In genomic region chr5:34278058-34278457, GRCm38 (mm10) we compare ENCODE assay signal across 29 mouse cellular contexts. TPM values are rescaled to one million over a fixed set of nuclear protein-coding genes. Genes with fewer than 3 reads are reported as not detected.
A peak's percentile ranks its signal among the peaks of the same experiment; 100 is the strongest.
DNase-seq lines count a peak whose midpoint lies in the region; ATAC-seq and TF ChIP-seq lines count a peak whose summit lies in the region.
"Had no signal": no experiment of that assay in that cellular context is flagged by ENCODE, and none has a peak within 500 bp of the region (broad histone marks: within the 10 kb centered on the region; RNA-seq: fewer than 3 reads in every experiment).

No protein-coding gene starts in this region.

- peak; percentile 23 for DNase-seq in lung, postnatal 36 days
- DNase-seq in lung, postnatal 14 days: no peak
- peak; percentile 18 for DNase-seq in MEL (ENCODE audit: low read depth, low spot score)
- no peak for DNase-seq in left cerebral cortex, adult 11 months (ENCODE audit: low spot score)
- no peak for DNase-seq in layer of hippocampus, adult 11-12 months (ENCODE audit: low spot score)
- no peak for DNase-seq in frontal cortex, postnatal 14 days (ENCODE audit: low spot score in 2 of 2)
- DNase-seq: adrenal gland, postnatal 10 days; adrenal gland, postnatal 36 days; cerebellum, adult 11-12 months; cerebellum, adult 9-10 months; cerebellum, postnatal 14 days; forebrain, postnatal 0 days; gastrocnemius, postnatal 25 days; heart, postnatal 36 days had no signal

- H3K36me3 ChIP-seq in MEL (ENCODE audit: control insufficient read depth in 1 of 2, insufficient read depth in 2 of 2, low read length in 2 of 2): no peaks in the 10 kb centered on the region
- H3K36me3 ChIP-seq: embryonic facial prominence, embryonic 12.5 days; embryonic facial prominence, embryonic 15.5 days; hindbrain, embryonic 10.5 days; hindbrain, embryonic 13.5 days had no signal

- TF ChIP-seq EP300 in MEL (IDR thresholded peaks at IDR 0.05; ENCODE audit: low read depth in 1 of 2, low read length in 2 of 2): no peak

- no peaks in the 10 kb centered on the region for H3K9me3 ChIP-seq in MEL (replicated peaks; ENCODE audit: insufficient read depth, low read length)
- H3K9me3 ChIP-seq: embryonic facial prominence, embryonic 12.5 days; embryonic facial prominence, embryonic 15.5 days; hindbrain, embryonic 10.5 days; hindbrain, embryonic 13.5 days had no signal

- no peak overlapping the region for H3K27ac ChIP-seq in MEL (ENCODE audit: control insufficient read depth, low read depth, low read length)
- H3K27ac ChIP-seq: embryonic facial prominence, embryonic 12.5 days; embryonic facial prominence, embryonic 15.5 days; hindbrain, embryonic 10.5 days; hindbrain, embryonic 13.5 days had no signal

- H3K9ac ChIP-seq in MEL (ENCODE audit: control insufficient read depth, low read depth, low read length, poor library complexity, severe bottlenecking): no peak overlapping the region
- H3K9ac ChIP-seq: embryonic facial prominence, embryonic 12.5 days; embryonic facial prominence, embryonic 15.5 days; forebrain, postnatal 0 days; hindbrain, embryonic 13.5 days had no signal

- no peak for TF ChIP-seq POLR2A in MEL (IDR thresholded peaks at IDR 0.05; ENCODE audit: control insufficient read depth in 1 of 2, insufficient read depth in 1 of 2, low read depth in 1 of 2, low read length in 2 of 2, poor library complexity in 1 of 2)

- peak; percentile 53 for ATAC-seq in common myeloid progenitor, adult 5-6 weeks (replicated peaks; ENCODE audit: low read depth, poor library complexity, severe bottlenecking)
- ATAC-seq in megakaryocyte progenitor cell, adult 5-6 weeks (replicated peaks; ENCODE audit: poor library complexity): peak; percentile 58
- ATAC-seq: forebrain, embryonic 14.5 days; forebrain, postnatal 0 days; hindbrain, embryonic 16.5 days; inflammation-experienced regulatory T-cells, adult 6 months; Patski had no signal

- H3K79me2 ChIP-seq in MEL (ENCODE audit: control insufficient read depth, insufficient read depth, low read length, poor library complexity): no peaks in the 10 kb centered on the region

- no peak for TF ChIP-seq RAD21 in MEL (IDR thresholded peaks at IDR 0.05; ENCODE audit: low read depth, low read length)

- H3K4me1 ChIP-seq in MEL (ENCODE audit: control insufficient read depth in 1 of 2, insufficient read depth in 2 of 2, low read length in 2 of 2): no peaks in the 10 kb centered on the region
- H3K4me1 ChIP-seq: embryonic facial prominence, embryonic 12.5 days; embryonic facial prominence, embryonic 15.5 days had no signal

- no peak for TF ChIP-seq CTCF in MEL (IDR thresholded peaks at IDR 0.05 in 2 of 3, conservative IDR thresholded peaks at IDR 0.05 in 1 of 3; ENCODE audit: control insufficient read depth in 1 of 3, insufficient read depth in 1 of 3, low read depth in 2 of 3, low read length in 3 of 3, poor library complexity in 1 of 3, severe bottlenecking in 1 of 3)

- H3K27me3 ChIP-seq in MEL (ENCODE audit: control insufficient read depth in 1 of 2, insufficient read depth in 2 of 2, low read length in 2 of 2): no peaks in the 10 kb centered on the region; a peak in 4 of 4 replicates
- H3K27me3 ChIP-seq: Patski had no signal

- no peak overlapping the region for H3K4me3 ChIP-seq in MEL (ENCODE audit: control insufficient read depth in 1 of 2, insufficient read depth in 1 of 2, low read depth in 2 of 2, low read length in 2 of 2)
- H3K4me3 ChIP-seq: embryonic facial prominence, embryonic 12.5 days; embryonic facial prominence, embryonic 15.5 days; hindbrain, embryonic 10.5 days; hindbrain, embryonic 13.5 days had no signal

TF ChIP-seq in MEL, 35 proteins besides CTCF, POLR2A, EP300 and RAD21:
- no peak for TF ChIP-seq MAZ (IDR thresholded peaks at IDR 0.05; ENCODE audit: low read depth, low read length)
- TF ChIP-seq RCOR1 (IDR thresholded peaks at IDR 0.05; ENCODE audit: low read depth, low read length): no peak
- no peak for TF ChIP-seq MXI1 (IDR thresholded peaks at IDR 0.05; ENCODE audit: low read depth, low read length)
- TF ChIP-seq E2F4 (IDR thresholded peaks at IDR 0.05; ENCODE audit: borderline replicate concordance, low read depth, low read length): no peak
- TF ChIP-seq GABPA (IDR thresholded peaks at IDR 0.05; ENCODE audit: low read depth, low read length): no peak
- no peak for TF ChIP-seq CHD1 (IDR thresholded peaks at IDR 0.05; ENCODE audit: low read depth, low read length)
- TF ChIP-seq JUND (IDR thresholded peaks at IDR 0.05; ENCODE audit: low read depth, low read length): no peak
- no peak for TF ChIP-seq MEF2A (IDR thresholded peaks at IDR 0.05; ENCODE audit: extremely low read depth, insufficient replicate concordance, low read depth, low read length, poor library complexity, severe bottlenecking)
- no peak for TF ChIP-seq ETS1 (IDR thresholded peaks at IDR 0.05; ENCODE audit: low read depth, low read length)
- no peak for TF ChIP-seq ELF1 (IDR thresholded peaks at IDR 0.05; ENCODE audit: low read depth, low read length)
- TF ChIP-seq ZNF384 (IDR thresholded peaks at IDR 0.05; ENCODE audit: low read depth, low read length): no peak
- no peak for TF ChIP-seq TCF12 (IDR thresholded peaks at IDR 0.05; ENCODE audit: low read depth, low read length)
- no peak for TF ChIP-seq MAFK (IDR thresholded peaks at IDR 0.05; ENCODE audit: borderline replicate concordance, low read depth, low read length)
- TF ChIP-seq TAL1 (IDR thresholded peaks at IDR 0.05; ENCODE audit: low read length): no peak
- no peak for TF ChIP-seq USF2 (IDR thresholded peaks at IDR 0.05; ENCODE audit: borderline replicate concordance in 1 of 2, insufficient read depth in 1 of 2, low read depth in 1 of 2, low read length in 2 of 2)
TF ChIP-seq in MEL: peak in this region for 0.

RNA-seq across cellular contexts. Expression of gene Zfyve28, which starts 10.2 kb away (rescaled TPM):
- total RNA-seq in MEL (2012; rRNA removed): 0.10 and 0.12 TPM in 2 replicates
- under 1 TPM in 1 of 2 experiments, not detected in 1; 0.14 TPM for polyA plus RNA-seq in MEL (2012; ENCODE audit: insufficient read depth in 1 of 2, insufficient read length in 2 of 2, low read depth in 1 of 2, low replicate concordance in 2 of 2, missing spikeins in 1 of 2)
- not detected in 2 replicates for total RNA-seq in common myeloid progenitor, adult 5-6 weeks (2017)
- 0.25 and 0.46 TPM in 2 replicates for total RNA-seq in megakaryocyte progenitor cell, adult 5-6 weeks (2015)
- 0.04 and 0.10 TPM in 2 replicates for total RNA-seq in megakaryocyte progenitor cell, adult 5-6 weeks (2017)

RNA-seq across cellular contexts. Expression of gene Cfap99, which starts 10.3 kb away (rescaled TPM):
- not detected in 2 replicates for total RNA-seq in MEL (2012; rRNA removed)
- not detected for polyA plus RNA-seq in MEL (2012; ENCODE audit: insufficient read depth in 1 of 2, insufficient read length in 2 of 2, low read depth in 1 of 2, low replicate concordance in 2 of 2, missing spikeins in 1 of 2)
- total RNA-seq in common myeloid progenitor, adult 5-6 weeks (2017): not detected in 2 replicates
- total RNA-seq in megakaryocyte progenitor cell, adult 5-6 weeks (2015): not detected in 2 replicates
- not detected in 2 replicates for total RNA-seq in megakaryocyte progenitor cell, adult 5-6 weeks (2017)
- total RNA-seq: adrenal gland, adult 18-20 months; adrenal gland, postnatal 10 days; adrenal gland, postnatal 36 days; gastrocnemius, adult 8-10 months; gastrocnemius, postnatal 25 days; heart, adult 8-10 months; heart, postnatal 36 days had no signal
- polyA plus RNA-seq: embryonic facial prominence, embryonic 12.5 days; forebrain, embryonic 11.5 days; heart, postnatal 0 days; hindbrain, embryonic 10.5 days; inflammation-experienced regulatory T-cells, adult 6 months; Patski had no signal

RNA-seq across cellular contexts. Expression of gene Rnf4, which starts 58.0 kb away (rescaled TPM):
- total RNA-seq in MEL (2012; rRNA removed): 130 and 150 TPM in 2 replicates
- 100 to 1,000 TPM in 1 of 2 experiments, not detected in 1; 184 TPM for polyA plus RNA-seq in MEL (2012; ENCODE audit: insufficient read depth in 1 of 2, insufficient read length in 2 of 2, low read depth in 1 of 2, low replicate concordance in 2 of 2, missing spikeins in 1 of 2)
- 115 and 126 TPM in 2 replicates for total RNA-seq in common myeloid progenitor, adult 5-6 weeks (2017)
- 143 and 145 TPM in 2 replicates for total RNA-seq in megakaryocyte progenitor cell, adult 5-6 weeks (2015)
- 107 and 120 TPM in 2 replicates for total RNA-seq in megakaryocyte progenitor cell, adult 5-6 weeks (2017)

Comparison
In these comparisons a context has a peak if more than half of its experiments do, and no peak if none do; other contexts are left out.
1. DNase-seq: peak in lung, postnatal 36 days (single experiment) and MEL (single experiment); none in lung, postnatal 14 days (single experiment), left cerebral cortex, adult 11 months (single experiment), layer of hippocampus, adult 11-12 months (single experiment) and frontal cortex, postnatal 14 days (0 of 2).